Mouse (Mus musculus) embryonic fibroblast, embryonic 13.5 days (primary cell): ENCODE measurements at regions not wholly inside any gene's neighbourhood (a gene's known extent, or its start where the extent isn't known, plus 50 kb on each side); places are given as distances from the start of the nearest gene placed in this dataset.

Experiments used
- CTCF ChIP-seq: IDR thresholded peaks from 2 replicates; pipeline ENCODE4 v1.5.1; 2011; ENCODE audit warnings: mild to moderate bottlenecking, control low read depth, low read length, moderate library complexity, borderline replicate concordance; ENCODE audit not compliant: insufficient read depth
- POLR2A ChIP-seq: IDR thresholded peaks from 2 replicates; pipeline ENCODE4 v1.6.1; 2011; ENCODE audit warnings: low read depth, mild to moderate bottlenecking, control low read depth, low read length, moderate library complexity

- TF ChIP-seq POLR2A, result no peak
- TF ChIP-seq CTCF, result no peak
Observed at GRCm38 (mm10) chr17:67552581-67553139, 79.9 kb downstream of the Lrrc30 start.
